Mouse (Mus musculus): ENCODE data around the gene Rapgef3. TPM values are rescaled to one million over a fixed set of nuclear protein-coding genes. Genes with fewer than 3 reads are reported as not detected.

Gene Rapgef3
- polyA plus RNA-seq, 1 experiment from 2014 or later = 4.9 TPM

- H3K27ac ChIP-seq (ENCODE audit: low read depth, low read length) = no peak overlapping the region
- H3K27me3 ChIP-seq (replicated peaks; ENCODE audit: control insufficient read depth, insufficient read depth, low read length) = no peaks in the 10 kb centered on the region
- no peak overlapping the region for H3K4me3 ChIP-seq (ENCODE audit: low read depth, low read length)
- H3K9me3 ChIP-seq (replicated peaks; ENCODE audit: control insufficient read depth, low read length) = no peaks in the 10 kb centered on the region
- no peak overlapping the region for H3K9ac ChIP-seq (ENCODE audit: low read length)
- no peak overlapping the region for H3K4me2 ChIP-seq (ENCODE audit: low read length)
- no peak for DNase-seq (ENCODE audit: low spot score)
- ATAC-seq = no peak
- no peaks in the 10 kb centered on the region for H3K4me1 ChIP-seq (ENCODE audit: control insufficient read depth, insufficient read depth, low read length)
- H3K36me3 ChIP-seq (ENCODE audit: control insufficient read depth, insufficient read depth, low read length) = no peaks in the 10 kb centered on the region
- 74% methylated on average over 7 of the region's 7 CpGs for WGBS
Measured at GRCm38 (mm10) chr15:97728804-97729203, 39.0 kb downstream of the Rapgef3 start.

- no peak overlapping the region for H3K9ac ChIP-seq (ENCODE audit: low read length)
- H3K4me2 ChIP-seq (ENCODE audit: low read length) = no peak overlapping the region
- no peak overlapping the region for H3K4me3 ChIP-seq (ENCODE audit: low read depth, low read length)
- no peaks in the 10 kb centered on the region for H3K36me3 ChIP-seq (ENCODE audit: control insufficient read depth, insufficient read depth, low read length)
- 87% methylated on average over 11 of the region's 11 CpGs for WGBS
- DNase-seq (ENCODE audit: low spot score) (no peak), ATAC-seq (no peak)
- H3K27me3 ChIP-seq (replicated peaks; ENCODE audit: control insufficient read depth, insufficient read depth, low read length) = no peaks in the 10 kb centered on the region
- no peak overlapping the region for H3K27ac ChIP-seq (ENCODE audit: low read depth, low read length)
- no peaks in the 10 kb centered on the region for H3K9me3 ChIP-seq (replicated peaks; ENCODE audit: control insufficient read depth, low read length)
- H3K4me1 ChIP-seq (ENCODE audit: control insufficient read depth, insufficient read depth, low read length) = no peaks in the 10 kb centered on the region
Measured at GRCm38 (mm10) chr15:97728394-97728793, 39.4 kb downstream of the Rapgef3 start.

- Histone ChIP-seq H3K4me3 (ENCODE audit: low read depth, low read length) (no peak overlapping the region), H3K9ac (ENCODE audit: low read length) (no peak overlapping the region), H3K4me2 (ENCODE audit: low read length) (no peak overlapping the region), H3K27me3 (replicated peaks; ENCODE audit: control insufficient read depth, insufficient read depth, low read length) (no peaks in the 10 kb centered on the region), H3K9me3 (replicated peaks; ENCODE audit: control insufficient read depth, low read length) (no peaks in the 10 kb centered on the region), H3K27ac (ENCODE audit: low read depth, low read length) (no peak overlapping the region), H3K36me3 (ENCODE audit: control insufficient read depth, insufficient read depth, low read length) (no peaks in the 10 kb centered on the region), H3K4me1 (ENCODE audit: control insufficient read depth, insufficient read depth, low read length) (no peaks in the 10 kb centered on the region)
- ATAC-seq = no peak
- 74% methylated on average over 5 of the region's 5 CpGs for WGBS
- DNase-seq (ENCODE audit: low spot score) = no peak
Measured at GRCm38 (mm10) chr15:97727520-97727919, 40.3 kb downstream of the Rapgef3 start.

DNA sequence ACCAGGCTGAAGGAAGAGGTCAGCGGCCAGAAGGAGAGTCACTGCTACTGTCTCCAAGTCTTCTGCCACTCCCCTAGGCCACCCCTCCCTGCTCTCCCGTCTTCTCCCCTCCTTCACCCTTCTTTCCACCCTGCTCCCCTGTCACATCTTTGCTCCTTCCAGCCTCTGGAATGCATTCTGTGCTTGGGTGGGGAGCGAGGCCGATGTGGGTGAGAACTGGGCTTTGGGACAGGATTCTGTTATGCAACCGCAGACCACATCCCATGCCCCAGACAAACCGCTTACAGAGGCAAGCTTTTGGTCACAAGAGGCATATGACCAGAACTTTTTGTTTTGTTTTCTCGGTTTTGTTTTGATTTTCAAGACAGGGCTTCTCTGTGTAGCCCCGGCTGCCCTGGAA lies 40.7 kb downstream of the Rapgef3 start:
- ATAC-seq = no peak
- Histone ChIP-seq H3K4me1 (ENCODE audit: control insufficient read depth, insufficient read depth, low read length) (no peaks in the 10 kb centered on the region), H3K27me3 (replicated peaks; ENCODE audit: control insufficient read depth, insufficient read depth, low read length) (no peaks in the 10 kb centered on the region), H3K9me3 (replicated peaks; ENCODE audit: control insufficient read depth, low read length) (no peaks in the 10 kb centered on the region), H3K9ac (ENCODE audit: low read length) (no peak overlapping the region), H3K36me3 (ENCODE audit: control insufficient read depth, insufficient read depth, low read length) (no peaks in the 10 kb centered on the region), H3K27ac (ENCODE audit: low read depth, low read length) (no peak overlapping the region), H3K4me2 (ENCODE audit: low read length) (no peak overlapping the region), H3K4me3 (ENCODE audit: low read depth, low read length) (no peak overlapping the region)
- no peak for DNase-seq (ENCODE audit: low spot score)
- 80% methylated on average over 8 of the region's 8 CpGs for WGBS

DNA sequence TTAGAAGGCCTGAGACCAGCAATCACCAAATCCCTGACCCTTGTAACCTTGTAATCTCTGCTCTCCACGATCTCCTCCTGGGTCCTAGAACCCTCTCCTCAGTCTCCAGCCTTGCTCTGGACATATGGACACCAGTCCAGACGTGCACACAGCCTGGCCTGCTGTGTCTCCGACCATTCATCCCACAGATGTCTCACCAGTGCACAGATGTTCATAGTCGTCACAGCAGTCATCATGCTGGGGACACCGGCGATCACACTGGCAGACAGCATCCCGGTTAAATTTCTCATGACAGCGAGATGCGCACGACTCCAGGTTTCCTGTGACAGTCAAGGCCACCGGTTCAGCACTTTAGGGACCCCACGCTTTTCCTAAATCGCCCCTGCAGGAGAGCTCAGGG lies 41.5 kb downstream of the Rapgef3 start:
- no peak for ATAC-seq
- no peak for DNase-seq (ENCODE audit: low spot score)
- no peaks in the 10 kb centered on the region for H3K4me1 ChIP-seq (ENCODE audit: control insufficient read depth, insufficient read depth, low read length)
- WGBS = 88% methylated on average over 13 of the region's 13 CpGs
- no peaks in the 10 kb centered on the region for H3K9me3 ChIP-seq (replicated peaks; ENCODE audit: control insufficient read depth, low read length)
- H3K36me3 ChIP-seq (ENCODE audit: control insufficient read depth, insufficient read depth, low read length) = no peaks in the 10 kb centered on the region
- H3K27me3 ChIP-seq (replicated peaks; ENCODE audit: control insufficient read depth, insufficient read depth, low read length) = no peaks in the 10 kb centered on the region
- H3K27ac ChIP-seq (ENCODE audit: low read depth, low read length) = no peak overlapping the region
- no peak overlapping the region for H3K4me3 ChIP-seq (ENCODE audit: low read depth, low read length)
- H3K9ac ChIP-seq (ENCODE audit: low read length) = no peak overlapping the region
- H3K4me2 ChIP-seq (ENCODE audit: low read length) = no peak overlapping the region

GRCm38 (mm10) chr15:97725198-97725785 lies 42.5 kb downstream of the Rapgef3 start:
- no peaks in the 10 kb centered on the region for H3K27me3 ChIP-seq (replicated peaks; ENCODE audit: control insufficient read depth, insufficient read depth, low read length)
- H3K36me3 ChIP-seq (ENCODE audit: control insufficient read depth, insufficient read depth, low read length) = no peaks in the 10 kb centered on the region
- H3K9me3 ChIP-seq (replicated peaks; ENCODE audit: control insufficient read depth, low read length) = no peaks in the 10 kb centered on the region
- no peak overlapping the region for H3K27ac ChIP-seq (ENCODE audit: low read depth, low read length)
- no peak overlapping the region for H3K9ac ChIP-seq (ENCODE audit: low read length)
- WGBS = 86% methylated on average over 6 of the region's 6 CpGs
- no peak overlapping the region for H3K4me2 ChIP-seq (ENCODE audit: low read length)
- no peaks in the 10 kb centered on the region for H3K4me1 ChIP-seq (ENCODE audit: control insufficient read depth, insufficient read depth, low read length)
- DNase-seq (ENCODE audit: low spot score) (no peak), ATAC-seq (no peak)
- no peak overlapping the region for H3K4me3 ChIP-seq (ENCODE audit: low read depth, low read length)

DNA sequence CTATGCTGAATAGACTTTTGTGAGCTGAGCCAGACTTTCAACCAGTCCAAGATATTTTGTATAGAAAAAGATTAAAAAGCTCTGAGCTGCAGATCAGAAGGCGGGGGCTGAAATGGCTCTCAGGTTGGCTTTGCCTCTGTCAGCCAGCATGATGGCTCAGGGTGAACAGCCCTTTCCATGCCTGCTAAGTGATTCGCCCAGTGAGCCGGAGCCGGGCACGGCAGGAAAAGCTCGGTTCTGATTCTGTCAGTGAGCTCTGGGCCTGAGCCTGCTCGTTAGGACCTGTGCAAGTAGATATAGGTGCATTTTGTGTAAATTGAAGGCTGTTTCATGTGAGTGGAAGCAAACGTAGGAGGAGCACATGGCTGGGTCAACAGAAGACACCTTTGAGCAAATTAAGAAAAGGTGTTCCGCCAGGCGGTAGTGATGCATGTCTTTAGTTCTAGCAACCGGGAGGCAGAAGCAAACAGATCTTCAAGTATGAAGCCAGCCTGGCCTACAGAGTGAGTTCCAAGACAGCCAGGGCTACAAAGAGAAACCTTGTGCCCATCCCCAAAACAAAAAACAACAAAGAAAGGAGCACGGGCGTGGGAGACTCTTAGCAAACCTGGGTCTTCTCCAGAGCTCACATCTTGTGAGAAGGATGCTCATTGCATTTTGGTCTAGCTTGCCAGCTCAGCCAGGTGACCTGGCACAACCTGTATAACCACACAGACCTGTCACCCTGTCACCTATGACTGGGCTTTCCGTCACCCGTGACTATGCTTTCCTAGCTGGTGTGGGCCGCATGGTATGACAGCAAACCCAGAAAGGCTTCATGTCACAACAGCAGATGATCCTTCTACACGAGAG lies 43.2 kb downstream of the Rapgef3 start:
- H3K4me1 ChIP-seq (ENCODE audit: control insufficient read depth, insufficient read depth, low read length) = no peaks in the 10 kb centered on the region
- H3K9me3 ChIP-seq (replicated peaks; ENCODE audit: control insufficient read depth, low read length) = no peaks in the 10 kb centered on the region
- 87% methylated on average over 17 of the region's 17 CpGs for WGBS
- no peak overlapping the region for H3K9ac ChIP-seq (ENCODE audit: low read length)
- H3K27me3 ChIP-seq (replicated peaks; ENCODE audit: control insufficient read depth, insufficient read depth, low read length) = no peaks in the 10 kb centered on the region
- no peak overlapping the region for H3K4me2 ChIP-seq (ENCODE audit: low read length)
- no peaks in the 10 kb centered on the region for H3K36me3 ChIP-seq (ENCODE audit: control insufficient read depth, insufficient read depth, low read length)
- no peak for ATAC-seq
- H3K27ac ChIP-seq (ENCODE audit: low read depth, low read length) = no peak overlapping the region
- no peak for DNase-seq (ENCODE audit: low spot score)
- no peak overlapping the region for H3K4me3 ChIP-seq (ENCODE audit: low read depth, low read length)

GRCm38 (mm10) chr15:97723536-97724345 lies 44.0 kb downstream of the Rapgef3 start:
- WGBS = 91% methylated on average over 6 of the region's 6 CpGs
- no peak for DNase-seq (ENCODE audit: low spot score)
- Histone ChIP-seq H3K27ac (ENCODE audit: low read depth, low read length) (no peak overlapping the region), H3K27me3 (replicated peaks; ENCODE audit: control insufficient read depth, insufficient read depth, low read length) (no peaks in the 10 kb centered on the region), H3K4me3 (ENCODE audit: low read depth, low read length) (no peak overlapping the region), H3K9me3 (replicated peaks; ENCODE audit: control insufficient read depth, low read length) (no peaks in the 10 kb centered on the region), H3K36me3 (ENCODE audit: control insufficient read depth, insufficient read depth, low read length) (no peaks in the 10 kb centered on the region), H3K9ac (ENCODE audit: low read length) (no peak overlapping the region), H3K4me1 (ENCODE audit: control insufficient read depth, insufficient read depth, low read length) (no peaks in the 10 kb centered on the region), H3K4me2 (ENCODE audit: low read length) (no peak overlapping the region)
- ATAC-seq = no peak
